Mouse (Mus musculus): Measurements from ENCODE around the gene Sntb2. TPM values are rescaled to one million over a fixed set of nuclear protein-coding genes. Genes with fewer than 3 reads are reported as not detected.

The Sntb2 gene
- polyA plus RNA-seq, 2 experiments = 0.68 to 0.88 TPM

DNA sequence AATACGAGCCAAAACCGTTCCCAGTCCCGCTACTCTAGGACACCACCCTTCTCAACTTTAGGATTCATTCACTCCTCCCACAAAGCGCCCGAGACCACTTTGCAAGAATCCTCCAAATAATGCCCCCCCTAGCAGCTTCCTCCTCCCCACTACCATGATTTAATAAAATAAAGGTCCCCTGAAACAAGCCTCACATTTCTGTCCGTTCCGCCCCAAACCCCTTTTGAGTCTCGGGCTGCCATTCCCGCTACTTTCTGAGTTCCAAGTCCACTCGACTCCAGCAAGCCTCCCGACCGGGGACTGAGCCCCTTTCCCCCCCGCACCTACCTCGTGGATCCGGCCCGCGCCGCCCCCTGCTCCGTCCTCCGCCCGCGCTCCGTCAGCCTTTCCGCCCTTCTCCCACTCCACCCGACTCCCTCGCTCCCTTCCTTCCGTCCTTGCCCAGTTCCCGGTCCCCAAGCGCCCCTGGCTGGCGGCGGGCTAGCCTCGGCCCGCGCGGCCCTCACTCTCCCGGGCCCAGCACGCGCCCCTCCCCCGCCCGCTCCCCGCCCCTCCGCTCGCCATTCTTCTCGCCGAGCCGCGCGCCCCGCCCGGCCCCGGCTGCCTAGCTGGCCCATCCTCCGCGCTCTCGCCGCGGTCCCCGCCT is 42.6 kb upstream of the Sntb2 start:
- H3K36me3 ChIP-seq (replicated peaks; ENCODE audit: control insufficient read depth, insufficient read depth, low read depth) = peaks cover 19% of the 10 kb centered on the region
- H3K4me3 ChIP-seq (ENCODE audit: insufficient read depth in 1 of 2, low read depth in 2 of 2, low read length in 2 of 2) = peak overlapping the region; percentile 71 to 92
- peak; percentile 80 for ATAC-seq (ENCODE audit: insufficient read depth)
- TF ChIP-seq CTCF (IDR thresholded peaks at IDR 0.05; ENCODE audit: low read depth) (no peak), EP300 (IDR thresholded peaks at IDR 0.05; ENCODE audit: low read depth) (no peak)
- H3K9me3 ChIP-seq (ENCODE audit: control insufficient read depth, low read length) = no peaks in the 10 kb centered on the region
- H3K27ac ChIP-seq = peak overlapping the region; percentile 12
- peak in 1 of 3 experiments; percentile 23 for DNase-seq (ENCODE audit: low read depth in 3 of 3, low spot score in 3 of 3)
- H3K27me3 ChIP-seq (ENCODE audit: control insufficient read depth, insufficient read depth, low read length) = no peaks in the 10 kb centered on the region
- peaks cover 7 to 8% of the 10 kb centered on the region in 2 experiments for H3K4me1 ChIP-seq (replicated peaks; ENCODE audit: control insufficient read depth in 2 of 2, insufficient read depth in 2 of 2, low read length in 1 of 2)
- WGBS (ENCODE audit: insufficient replicate concordance) = under 1% methylated on average over 57 of the region's 57 CpGs
- H3K4me2 ChIP-seq (ENCODE audit: low read depth) = peak overlapping the region; percentile 87
- H3K9ac ChIP-seq (replicated peaks) = peak overlapping the region; percentile 84

GRCm38 (mm10) chr8:106893481-106894156 is 41.9 kb upstream of the Sntb2 start, which contains the start of gene Utp4:
Utp4 (plus strand) TSS chr8:106893636.
- peak; percentile 94 for ATAC-seq (ENCODE audit: insufficient read depth)
- peaks cover 25% of the 10 kb centered on the region for H3K36me3 ChIP-seq (replicated peaks; ENCODE audit: control insufficient read depth, insufficient read depth, low read depth)
- peak within 1 kb of the TSS; percentile 12 for H3K27ac ChIP-seq
- peak within 1 kb of the TSS; percentile 84 for H3K9ac ChIP-seq (replicated peaks)
- H3K4me2 ChIP-seq (ENCODE audit: low read depth) = peak within 1 kb of the TSS; percentile 87
- TF ChIP-seq CTCF (IDR thresholded peaks at IDR 0.05; ENCODE audit: low read depth) (no peak), EP300 (IDR thresholded peaks at IDR 0.05; ENCODE audit: low read depth) (no peak)
- under 1% methylated on average over 63 of the region's 63 CpGs for WGBS (ENCODE audit: insufficient replicate concordance)
- no peaks in the 10 kb centered on the region for H3K27me3 ChIP-seq (ENCODE audit: control insufficient read depth, insufficient read depth, low read length)
- DNase-seq (ENCODE audit: low read depth in 3 of 3, low spot score in 3 of 3) = peak; percentile 69 to 74 (median 73)
- peak within 1 kb of the TSS; percentile 71 to 92 for H3K4me3 ChIP-seq (ENCODE audit: insufficient read depth in 1 of 2, low read depth in 2 of 2, low read length in 2 of 2)
- no peaks in the 10 kb centered on the region for H3K9me3 ChIP-seq (ENCODE audit: control insufficient read depth, low read length)
- H3K4me1 ChIP-seq (replicated peaks; ENCODE audit: control insufficient read depth in 2 of 2, insufficient read depth in 2 of 2, low read length in 1 of 2) = peaks cover 7 to 8% of the 10 kb centered on the region in 2 experiments

DNA sequence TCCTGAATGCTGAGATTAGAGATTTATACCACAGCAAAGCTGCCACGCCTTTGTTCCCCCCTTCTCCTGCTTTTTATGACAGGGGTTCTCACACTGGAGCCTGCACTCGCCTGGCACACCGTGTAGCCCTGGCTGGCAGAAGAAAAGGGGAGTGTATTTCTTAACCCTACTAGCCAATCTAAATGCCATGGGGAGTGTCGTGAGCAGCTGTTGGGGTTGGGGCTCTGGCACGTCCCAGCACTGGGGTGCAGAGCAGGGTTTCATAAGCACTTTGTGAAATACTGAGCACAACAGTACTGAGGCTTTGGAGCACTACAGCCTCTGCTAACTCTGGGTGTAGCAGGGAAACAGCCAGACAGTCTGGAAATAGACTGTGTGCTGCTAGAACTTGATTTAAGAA is 36.1 kb upstream of the Sntb2 start:
- Histone ChIP-seq H3K27me3 (ENCODE audit: control insufficient read depth, insufficient read depth, low read length) (no peaks in the 10 kb centered on the region), H3K36me3 (replicated peaks; ENCODE audit: control insufficient read depth, insufficient read depth, low read depth) (peaks cover 46% of the 10 kb centered on the region), H3K9me3 (ENCODE audit: control insufficient read depth, low read length) (no peaks in the 10 kb centered on the region), H3K27ac (no peak overlapping the region), H3K4me3 (ENCODE audit: insufficient read depth in 1 of 2, low read depth in 2 of 2, low read length in 2 of 2) (no peak overlapping the region), H3K4me2 (ENCODE audit: low read depth) (no peak overlapping the region), H3K9ac (replicated peaks) (no peak overlapping the region), H3K4me1 (replicated peaks; ENCODE audit: control insufficient read depth in 2 of 2, insufficient read depth in 2 of 2, low read length in 1 of 2) (peaks cover 0 to 4% of the 10 kb centered on the region in 2 experiments; a peak in 2 of 4 replicates)
- 86% methylated on average over 5 of the region's 5 CpGs for WGBS (ENCODE audit: insufficient replicate concordance)
- no peak for TF ChIP-seq EP300 (IDR thresholded peaks at IDR 0.05; ENCODE audit: low read depth)
- TF ChIP-seq CTCF (IDR thresholded peaks at IDR 0.05; ENCODE audit: low read depth) = no peak
- ATAC-seq (ENCODE audit: insufficient read depth) (no peak), DNase-seq (ENCODE audit: low read depth in 3 of 3, low spot score in 3 of 3) (no peak)

- TF ChIP-seq EP300 (IDR thresholded peaks at IDR 0.05; ENCODE audit: low read depth) = no peak
- peak; percentile 63 for TF ChIP-seq CTCF (IDR thresholded peaks at IDR 0.05; ENCODE audit: low read depth)
- Histone ChIP-seq H3K27ac (no peak overlapping the region), H3K27me3 (ENCODE audit: control insufficient read depth, insufficient read depth, low read length) (no peaks in the 10 kb centered on the region), H3K4me2 (ENCODE audit: low read depth) (no peak overlapping the region), H3K4me1 (replicated peaks; ENCODE audit: control insufficient read depth in 2 of 2, insufficient read depth in 2 of 2, low read length in 1 of 2) (no peaks in the 10 kb centered on the region), H3K4me3 (ENCODE audit: insufficient read depth in 1 of 2, low read depth in 2 of 2, low read length in 2 of 2) (no peak overlapping the region), H3K9ac (replicated peaks) (no peak overlapping the region), H3K9me3 (ENCODE audit: control insufficient read depth, low read length) (no peaks in the 10 kb centered on the region), H3K36me3 (replicated peaks; ENCODE audit: control insufficient read depth, insufficient read depth, low read depth) (peaks cover 33% of the 10 kb centered on the region)
- peak in 1 of 3 experiments; percentile 9 for DNase-seq (ENCODE audit: low read depth in 3 of 3, low spot score in 3 of 3)
- ATAC-seq (ENCODE audit: insufficient read depth) = no peak
- 85% methylated on average over 17 of the region's 17 CpGs for WGBS (ENCODE audit: insufficient replicate concordance)
Measured at GRCm38 (mm10) chr8:106905727-106906480, 29.6 kb upstream of the Sntb2 start.

DNA sequence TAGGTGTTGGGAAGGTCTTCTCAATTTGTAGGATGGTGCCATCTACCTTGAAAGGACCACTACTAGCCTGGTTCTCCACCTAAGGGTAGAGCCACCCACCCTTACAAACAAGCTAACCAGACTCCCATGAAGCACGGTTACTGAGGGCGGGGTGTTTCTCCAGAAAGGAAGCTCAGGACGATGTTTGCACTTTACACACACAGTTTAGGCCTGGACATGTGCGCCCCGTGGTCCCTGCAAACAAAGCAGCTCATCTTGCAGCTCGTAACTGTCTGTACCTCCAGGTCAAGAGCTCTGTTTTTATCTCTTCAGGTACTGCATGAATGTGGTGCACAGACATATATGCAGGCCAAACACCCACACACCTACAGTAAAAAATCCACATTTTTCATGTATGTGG is 28.9 kb upstream of the Sntb2 start:
- ATAC-seq (ENCODE audit: insufficient read depth) (no peak), DNase-seq (ENCODE audit: low read depth in 3 of 3, low spot score in 3 of 3) (no peak)
- Histone ChIP-seq H3K9me3 (ENCODE audit: control insufficient read depth, low read length) (no peaks in the 10 kb centered on the region), H3K36me3 (replicated peaks; ENCODE audit: control insufficient read depth, insufficient read depth, low read depth) (peaks cover 36% of the 10 kb centered on the region), H3K4me1 (replicated peaks; ENCODE audit: control insufficient read depth in 2 of 2, insufficient read depth in 2 of 2, low read length in 1 of 2) (no peaks in the 10 kb centered on the region), H3K4me2 (ENCODE audit: low read depth) (no peak overlapping the region), H3K9ac (replicated peaks) (no peak overlapping the region), H3K27me3 (ENCODE audit: control insufficient read depth, insufficient read depth, low read length) (no peaks in the 10 kb centered on the region), H3K27ac (no peak overlapping the region), H3K4me3 (ENCODE audit: insufficient read depth in 1 of 2, low read depth in 2 of 2, low read length in 2 of 2) (no peak overlapping the region)
- TF ChIP-seq CTCF (IDR thresholded peaks at IDR 0.05; ENCODE audit: low read depth) = no peak
- TF ChIP-seq EP300 (IDR thresholded peaks at IDR 0.05; ENCODE audit: low read depth) = no peak
- 75% methylated on average over 6 of the region's 6 CpGs for WGBS (ENCODE audit: insufficient replicate concordance)
